Mouse (Mus musculus): Measurements from ENCODE around the gene Rbfox2.
"Not testable (repeated sequence)": the region's sequence is repeated elsewhere in the genome, so short reads cannot be mapped to it uniquely, and the experiment has no call there.

Rbfox2 gene

GRCm38 (mm10) chr15:77091394-77091793 is 215.4 kb downstream of the Rbfox2 start:
- no peak for DNase-seq

GRCm38 (mm10) chr15:77090531-77090930 is 216.3 kb downstream of the Rbfox2 start:
- DNase-seq = no peak

GRCm38 (mm10) chr15:77089249-77089648 is 217.6 kb downstream of the Rbfox2 start:
- DNase-seq = no peak

- DNase-seq = no peak
Measured at GRCm38 (mm10) chr15:77086488-77086887, 220.3 kb downstream of the Rbfox2 start.

GRCm38 (mm10) chr15:77085818-77086217 is 221.0 kb downstream of the Rbfox2 start:
- DNase-seq = no peak

GRCm38 (mm10) chr15:77081454-77081853 is 225.3 kb downstream of the Rbfox2 start:
- no peak for DNase-seq

GRCm38 (mm10) chr15:77080684-77081254 is 226.0 kb downstream of the Rbfox2 start:
- no peak for DNase-seq

GRCm38 (mm10) chr15:77079890-77080361 is 226.9 kb downstream of the Rbfox2 start:
- DNase-seq = no peak

GRCm38 (mm10) chr15:77079256-77079822 is 227.5 kb downstream of the Rbfox2 start:
- DNase-seq = no peak

- no peak for DNase-seq
Measured at GRCm38 (mm10) chr15:77078786-77079185, 228.0 kb downstream of the Rbfox2 start.

- DNase-seq = no peak
Measured at GRCm38 (mm10) chr15:77077906-77078305, 228.9 kb downstream of the Rbfox2 start.

GRCm38 (mm10) chr15:77076523-77076922 is 230.3 kb downstream of the Rbfox2 start:
- DNase-seq = no peak

GRCm38 (mm10) chr15:77072556-77073163 is 234.1 kb downstream of the Rbfox2 start:
- no peak for DNase-seq

- peak; percentile 55 for DNase-seq
Measured at GRCm38 (mm10) chr15:77071501-77071900, 235.3 kb downstream of the Rbfox2 start.

- DNase-seq = no peak
Measured at GRCm38 (mm10) chr15:77070745-77071268, 236.0 kb downstream of the Rbfox2 start.

- DNase-seq = no peak
Measured at GRCm38 (mm10) chr15:77069019-77069418, 237.8 kb downstream of the Rbfox2 start.

GRCm38 (mm10) chr15:77068439-77068861 is 238.4 kb downstream of the Rbfox2 start:
- no peak for DNase-seq

GRCm38 (mm10) chr15:77066233-77066632 is 240.6 kb downstream of the Rbfox2 start:
- DNase-seq = no peak

- no peak for DNase-seq
Measured at GRCm38 (mm10) chr15:77065259-77065852, 241.4 kb downstream of the Rbfox2 start.

GRCm38 (mm10) chr15:77062746-77063145 is 244.1 kb downstream of the Rbfox2 start:
- no peak for DNase-seq

GRCm38 (mm10) chr15:77059416-77059815 is 247.4 kb downstream of the Rbfox2 start:
- not testable (repeated sequence) for DNase-seq

GRCm38 (mm10) chr15:77058566-77058965 is 248.2 kb downstream of the Rbfox2 start:
- DNase-seq = no peak

- no peak for DNase-seq
Measured at GRCm38 (mm10) chr15:77056791-77057051, 250.1 kb downstream of the Rbfox2 start.
